Mouse (Mus musculus): ENCODE data around the gene Acadm. TPM values are rescaled to one million over a fixed set of nuclear protein-coding genes. Genes with fewer than 3 reads are reported as not detected.

Gene Acadm
- total and polyA plus RNA-seq, 2 experiments, result 91.8 to 383 TPM

- no peak for DNase-seq (ENCODE audit: extremely low read depth, low read depth, low spot score)
- Histone ChIP-seq H3K79me2 (ENCODE audit: control insufficient read depth, insufficient read depth, low read length) (no peaks in the 10 kb centered on the region), H3K27me3 (ENCODE audit: control insufficient read depth, insufficient read depth, low read length) (no peaks in the 10 kb centered on the region), H3K27ac (replicated peaks; ENCODE audit: insufficient read depth, low read depth, low read length) (no peak overlapping the region), H3K4me1 (ENCODE audit: control insufficient read depth, insufficient read depth, low read length) (no peaks in the 10 kb centered on the region), H3K36me3 (ENCODE audit: control insufficient read depth, insufficient read depth, low read length) (no peaks in the 10 kb centered on the region), H3K4me3 (ENCODE audit: insufficient read depth, low read depth, low read length) (no peak overlapping the region), H3K9ac (ENCODE audit: low read depth, low read length) (no peak overlapping the region)
- 57% methylated on average over 6 of the region's 6 CpGs for WGBS
- peak; percentile 66 for TF ChIP-seq CTCF (IDR thresholded peaks at IDR 0.05; ENCODE audit: low read depth, low read length)
- no peak for TF ChIP-seq POLR2A (IDR thresholded peaks at IDR 0.05; ENCODE audit: extremely low read depth, insufficient read depth, low read length)
Observed at GRCm38 (mm10) chr3:153961632-153962389, 17.4 kb upstream of the Acadm start.

DNA sequence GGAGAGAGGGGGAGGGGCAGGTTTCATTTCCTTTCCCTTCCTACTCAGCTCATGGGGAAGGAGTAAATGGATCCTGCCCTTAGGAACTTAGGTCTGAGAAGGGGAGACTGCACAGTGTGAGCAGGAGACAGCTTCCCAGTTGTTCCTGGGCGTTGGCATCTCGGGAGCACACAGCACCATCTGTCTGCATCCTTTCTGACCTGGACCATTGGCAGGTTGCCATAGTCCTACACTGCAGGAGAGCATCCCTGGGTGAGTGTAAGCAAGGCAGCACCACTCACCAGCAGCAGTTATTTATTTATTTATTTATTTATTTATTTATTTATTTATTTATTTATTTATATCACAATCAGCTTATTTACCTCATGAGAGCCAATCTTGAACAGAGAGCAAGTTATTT, 16.5 kb upstream of the Acadm start:
- no peak overlapping the region for H3K27ac ChIP-seq (replicated peaks; ENCODE audit: insufficient read depth, low read depth, low read length)
- no peak for DNase-seq (ENCODE audit: extremely low read depth, low read depth, low spot score)
- TF ChIP-seq POLR2A (IDR thresholded peaks at IDR 0.05; ENCODE audit: extremely low read depth, insufficient read depth, low read length) (no peak), CTCF (IDR thresholded peaks at IDR 0.05; ENCODE audit: low read depth, low read length) (no peak)
- no peak overlapping the region for H3K4me3 ChIP-seq (ENCODE audit: insufficient read depth, low read depth, low read length)
- H3K79me2 ChIP-seq (ENCODE audit: control insufficient read depth, insufficient read depth, low read length), result no peaks in the 10 kb centered on the region
- H3K27me3 ChIP-seq (ENCODE audit: control insufficient read depth, insufficient read depth, low read length), result no peaks in the 10 kb centered on the region
- no peaks in the 10 kb centered on the region for H3K4me1 ChIP-seq (ENCODE audit: control insufficient read depth, insufficient read depth, low read length)
- H3K9ac ChIP-seq (ENCODE audit: low read depth, low read length), result no peak overlapping the region
- no peaks in the 10 kb centered on the region for H3K36me3 ChIP-seq (ENCODE audit: control insufficient read depth, insufficient read depth, low read length)
- WGBS, result 75% methylated on average over 2 of the region's 2 CpGs

DNA sequence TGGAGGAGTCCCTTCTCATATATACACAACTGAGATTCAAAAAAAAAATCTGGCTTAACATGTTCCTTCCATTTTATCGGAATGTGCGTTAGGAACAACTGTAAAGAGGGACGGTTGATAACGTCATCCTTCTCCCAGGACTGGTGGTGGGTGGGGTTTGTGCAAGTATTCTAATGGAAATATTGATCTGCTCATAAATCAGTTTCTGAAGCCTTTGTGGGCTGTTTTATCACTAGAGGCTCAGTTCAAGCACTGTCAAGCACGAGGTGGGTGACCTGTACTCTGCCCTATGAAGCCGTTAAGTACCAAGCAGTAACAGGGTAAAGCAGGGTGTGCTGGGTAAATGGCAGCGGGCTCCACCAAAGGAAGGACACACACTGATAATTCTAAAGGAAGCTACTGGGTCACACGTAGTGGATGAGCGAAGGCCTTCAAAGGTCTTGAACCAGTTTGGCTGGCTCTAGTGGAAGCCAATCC, 15.3 kb upstream of the Acadm start:
- Histone ChIP-seq H3K4me3 (ENCODE audit: insufficient read depth, low read depth, low read length) (no peak overlapping the region), H3K36me3 (ENCODE audit: control insufficient read depth, insufficient read depth, low read length) (no peaks in the 10 kb centered on the region), H3K4me1 (ENCODE audit: control insufficient read depth, insufficient read depth, low read length) (no peaks in the 10 kb centered on the region), H3K79me2 (ENCODE audit: control insufficient read depth, insufficient read depth, low read length) (no peaks in the 10 kb centered on the region), H3K9ac (ENCODE audit: low read depth, low read length) (no peak overlapping the region), H3K27me3 (ENCODE audit: control insufficient read depth, insufficient read depth, low read length) (no peaks in the 10 kb centered on the region), H3K27ac (replicated peaks; ENCODE audit: insufficient read depth, low read depth, low read length) (no peak overlapping the region)
- no peak for TF ChIP-seq CTCF (IDR thresholded peaks at IDR 0.05; ENCODE audit: low read depth, low read length)
- TF ChIP-seq POLR2A (IDR thresholded peaks at IDR 0.05; ENCODE audit: extremely low read depth, insufficient read depth, low read length), result no peak
- DNase-seq (ENCODE audit: extremely low read depth, low read depth, low spot score), result peak; percentile 17
- 78% methylated on average over 9 of the region's 9 CpGs for WGBS

- DNase-seq (ENCODE audit: extremely low read depth, low read depth, low spot score), result peak; percentile 46
- Histone ChIP-seq H3K27ac (replicated peaks; ENCODE audit: insufficient read depth, low read depth, low read length) (no peak overlapping the region), H3K4me1 (ENCODE audit: control insufficient read depth, insufficient read depth, low read length) (no peaks in the 10 kb centered on the region), H3K79me2 (ENCODE audit: control insufficient read depth, insufficient read depth, low read length) (no peaks in the 10 kb centered on the region), H3K9ac (ENCODE audit: low read depth, low read length) (no peak overlapping the region), H3K36me3 (ENCODE audit: control insufficient read depth, insufficient read depth, low read length) (no peaks in the 10 kb centered on the region), H3K4me3 (ENCODE audit: insufficient read depth, low read depth, low read length) (no peak overlapping the region), H3K27me3 (ENCODE audit: control insufficient read depth, insufficient read depth, low read length) (no peaks in the 10 kb centered on the region)
- WGBS, result 91% methylated on average over 1 of the region's 1 CpGs
- TF ChIP-seq POLR2A (IDR thresholded peaks at IDR 0.05; ENCODE audit: extremely low read depth, insufficient read depth, low read length), result no peak
- TF ChIP-seq CTCF (IDR thresholded peaks at IDR 0.05; ENCODE audit: low read depth, low read length), result peak; percentile 32; the same call in 1 of the 2 replicates
Observed at GRCm38 (mm10) chr3:153959035-153959730, 14.8 kb upstream of the Acadm start.

DNA sequence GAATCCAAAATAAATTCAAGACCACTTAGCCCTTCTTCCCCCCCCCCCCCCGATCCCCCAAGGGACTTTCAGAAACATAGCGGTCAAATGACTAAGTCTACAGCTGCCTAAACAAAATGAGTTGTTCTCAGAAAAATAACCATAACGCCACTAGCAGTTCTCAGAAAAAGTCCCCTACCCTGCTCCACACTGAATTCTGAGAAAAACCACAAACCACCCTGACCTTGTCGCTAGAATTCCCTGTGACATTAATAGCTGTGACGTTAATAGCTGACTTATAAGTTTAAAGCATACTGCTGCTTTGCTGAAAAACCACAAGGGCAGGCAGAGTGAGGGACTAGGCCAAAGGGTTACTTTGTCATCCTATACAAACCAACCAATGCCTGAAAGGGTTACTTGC, 13.5 kb upstream of the Acadm start:
- Histone ChIP-seq H3K79me2 (ENCODE audit: control insufficient read depth, insufficient read depth, low read length) (no peaks in the 10 kb centered on the region), H3K9ac (ENCODE audit: low read depth, low read length) (no peak overlapping the region), H3K27ac (replicated peaks; ENCODE audit: insufficient read depth, low read depth, low read length) (no peak overlapping the region), H3K4me3 (ENCODE audit: insufficient read depth, low read depth, low read length) (no peak overlapping the region), H3K4me1 (ENCODE audit: control insufficient read depth, insufficient read depth, low read length) (no peaks in the 10 kb centered on the region), H3K27me3 (ENCODE audit: control insufficient read depth, insufficient read depth, low read length) (no peaks in the 10 kb centered on the region), H3K36me3 (ENCODE audit: control insufficient read depth, insufficient read depth, low read length) (no peaks in the 10 kb centered on the region)
- WGBS, result 68% methylated on average over 5 of the region's 5 CpGs
- DNase-seq (ENCODE audit: extremely low read depth, low read depth, low spot score), result no peak
- TF ChIP-seq CTCF (IDR thresholded peaks at IDR 0.05; ENCODE audit: low read depth, low read length) (no peak), POLR2A (IDR thresholded peaks at IDR 0.05; ENCODE audit: extremely low read depth, insufficient read depth, low read length) (no peak)
